10 mouse cellular contexts compared by ENCODE assay signal in the genomic region with DNA sequence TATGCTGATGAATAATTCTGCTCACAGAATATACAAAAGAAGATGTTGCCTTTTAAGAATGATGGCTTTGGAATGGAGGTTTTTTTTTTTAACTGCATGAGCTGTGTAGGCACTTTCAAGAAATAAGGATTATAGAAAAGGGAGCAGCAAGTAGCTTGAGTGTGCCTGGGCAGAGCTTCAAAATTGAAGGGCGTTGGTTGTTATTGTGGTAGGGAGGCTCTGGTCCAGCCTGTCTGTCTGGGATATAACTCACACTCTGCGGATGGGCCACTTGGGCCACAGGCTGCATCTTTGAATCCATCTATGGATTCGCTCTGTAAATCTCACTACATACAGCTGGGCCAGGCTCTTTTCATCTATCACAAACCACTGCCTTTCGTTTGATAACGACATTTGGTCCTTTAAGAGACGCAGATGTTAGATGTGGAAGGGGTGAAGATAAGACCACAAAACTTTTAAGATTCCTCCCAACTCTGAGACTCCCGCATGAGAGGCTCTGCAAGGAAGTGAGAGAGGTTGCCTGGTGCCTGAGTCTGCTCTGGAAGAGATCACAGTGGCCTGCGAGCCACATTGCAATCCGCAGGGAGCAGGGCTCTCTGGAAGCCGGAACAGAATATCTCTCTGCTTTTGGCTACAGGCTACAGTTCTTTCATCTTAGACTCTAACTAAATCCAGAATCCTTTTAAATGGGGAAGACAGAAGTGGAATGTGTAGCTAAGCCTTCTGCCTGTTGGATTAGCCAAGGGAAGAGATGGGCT.
DNase-seq lines count a peak whose midpoint lies in the region; ATAC-seq lines count a peak whose summit lies in the region.
"Had no signal": no experiment of that assay in that cellular context is flagged by ENCODE, and none has a peak within 500 bp of the region (broad histone marks: within the 10 kb centered on the region; RNA-seq: fewer than 3 reads in every experiment).

No protein-coding gene starts in this region.

- ATAC-seq in forebrain, embryonic 11.5 days (replicated peaks; ENCODE audit: low FRiP score): no peak
- ATAC-seq in forebrain, embryonic 12.5 days (ENCODE audit: low FRiP score): no peak
- ATAC-seq in embryonic facial prominence, embryonic 13.5 days (ENCODE audit: insufficient number of reproducible peaks, insufficient read depth, low FRiP score, low TSS enrichment, low read depth): no peak
- no peak; the same call in 1 of the 2 replicates for ATAC-seq in heart, embryonic 14.5 days (ENCODE audit: insufficient number of reproducible peaks, insufficient read depth, low FRiP score, low read depth)
- ATAC-seq in midbrain, embryonic 14.5 days (ENCODE audit: low FRiP score, low TSS enrichment): no peak
- ATAC-seq in activated CD4-positive, CD25-positive, alpha-beta regulatory T cell, adult 4 months: no peak

- H3K4me3 ChIP-seq in forebrain, embryonic 11.5 days (ENCODE audit: low read depth, low read length): no peak overlapping the region
- H3K4me3 ChIP-seq in forebrain, embryonic 12.5 days (replicated peaks): no peak overlapping the region
- H3K4me3 ChIP-seq in embryonic facial prominence, embryonic 13.5 days: no peak overlapping the region
- no peak overlapping the region for H3K4me3 ChIP-seq in heart, embryonic 14.5 days (ENCODE audit: control insufficient read depth in 1 of 2, insufficient read depth in 1 of 2, low read depth in 1 of 2, low read length in 2 of 2)
- H3K4me3 ChIP-seq in midbrain, embryonic 14.5 days (replicated peaks; ENCODE audit: low read depth, low read length): no peak overlapping the region

- WGBS in forebrain, embryonic 11.5 days: 85% methylated on average over 10 of the region's 10 CpGs
- 84% methylated on average over 10 of the region's 10 CpGs for WGBS in forebrain, embryonic 12.5 days
- WGBS in embryonic facial prominence, embryonic 13.5 days: 46% methylated on average over 10 of the region's 10 CpGs
- 48% methylated on average over 10 of the region's 10 CpGs for WGBS in heart, embryonic 14.5 days
- 84% methylated on average over 10 of the region's 10 CpGs for WGBS in midbrain, embryonic 14.5 days

- DNase-seq in forebrain, embryonic 11.5 days (ENCODE audit: low spot score): peak; percentile 37
- no peak for DNase-seq in midbrain, embryonic 14.5 days
- DNase-seq in thymus, adult 18-20 months: no peak
- DNase-seq in adrenal gland, adult 18-20 months (ENCODE audit: low spot score in 2 of 2): no peak
- DNase-seq: cerebellum, postnatal 25 days had no signal

- no peak overlapping the region for H3K9ac ChIP-seq in forebrain, embryonic 11.5 days (ENCODE audit: low read length)
- H3K9ac ChIP-seq in forebrain, embryonic 12.5 days: no peak overlapping the region
- H3K9ac ChIP-seq in embryonic facial prominence, embryonic 13.5 days: no peak overlapping the region
- no peak overlapping the region for H3K9ac ChIP-seq in heart, embryonic 14.5 days (ENCODE audit: low read length)
- H3K9ac ChIP-seq in midbrain, embryonic 14.5 days (replicated peaks; ENCODE audit: low read length): no peak overlapping the region

- H3K27ac ChIP-seq in forebrain, embryonic 11.5 days (ENCODE audit: low read depth, low read length): no peak overlapping the region
- H3K27ac ChIP-seq in forebrain, embryonic 12.5 days: no peak overlapping the region
- peak overlapping the region; percentile 87 for H3K27ac ChIP-seq in embryonic facial prominence, embryonic 13.5 days
- peak overlapping the region; percentile 39 to 48 for H3K27ac ChIP-seq in heart, embryonic 14.5 days (replicated peaks in 1 of 2; ENCODE audit: control insufficient read depth in 1 of 2, insufficient read depth in 1 of 2, low read depth in 2 of 2, low read length in 2 of 2)
- 0 out of 2 replicates have a peak overlapping the region, but pooled peaks have one; percentile 26 for H3K27ac ChIP-seq in midbrain, embryonic 14.5 days (replicated peaks; ENCODE audit: low read depth, low read length)
- H3K27ac ChIP-seq: macrophage had no signal

- H3K36me3 ChIP-seq in forebrain, embryonic 11.5 days (ENCODE audit: control insufficient read depth, insufficient read depth, low read length): no peaks in the 10 kb centered on the region
- H3K36me3 ChIP-seq in forebrain, embryonic 12.5 days (replicated peaks): no peaks in the 10 kb centered on the region
- H3K36me3 ChIP-seq in embryonic facial prominence, embryonic 13.5 days: no peaks in the 10 kb centered on the region
- no peaks in the 10 kb centered on the region for H3K36me3 ChIP-seq in heart, embryonic 14.5 days (ENCODE audit: control insufficient read depth, insufficient read depth, low read length)
- no peaks in the 10 kb centered on the region for H3K36me3 ChIP-seq in midbrain, embryonic 14.5 days (ENCODE audit: control insufficient read depth, insufficient read depth, low read length)

- no peaks in the 10 kb centered on the region for H3K27me3 ChIP-seq in forebrain, embryonic 11.5 days (ENCODE audit: control insufficient read depth, insufficient read depth, low read length)
- H3K27me3 ChIP-seq in forebrain, embryonic 12.5 days: no peaks in the 10 kb centered on the region
- H3K27me3 ChIP-seq in embryonic facial prominence, embryonic 13.5 days: no peaks in the 10 kb centered on the region
- H3K27me3 ChIP-seq in heart, embryonic 14.5 days (ENCODE audit: control insufficient read depth, insufficient read depth, low read length): no peaks in the 10 kb centered on the region
- no peaks in the 10 kb centered on the region for H3K27me3 ChIP-seq in midbrain, embryonic 14.5 days (ENCODE audit: control insufficient read depth, insufficient read depth, low read length)

- H3K9me3 ChIP-seq in forebrain, embryonic 11.5 days (ENCODE audit: control insufficient read depth, low read length): no peaks in the 10 kb centered on the region
- no peaks in the 10 kb centered on the region for H3K9me3 ChIP-seq in forebrain, embryonic 12.5 days
- H3K9me3 ChIP-seq in embryonic facial prominence, embryonic 13.5 days: no peaks in the 10 kb centered on the region
- H3K9me3 ChIP-seq in heart, embryonic 14.5 days (ENCODE audit: control insufficient read depth, low read length): no peaks in the 10 kb centered on the region
- no peaks in the 10 kb centered on the region for H3K9me3 ChIP-seq in midbrain, embryonic 14.5 days (ENCODE audit: control insufficient read depth, low read length)

- no peak overlapping the region for H3K4me2 ChIP-seq in forebrain, embryonic 11.5 days (ENCODE audit: low read depth, low read length, severe bottlenecking)
- H3K4me2 ChIP-seq in forebrain, embryonic 12.5 days: no peak overlapping the region
- no peak overlapping the region for H3K4me2 ChIP-seq in embryonic facial prominence, embryonic 13.5 days
- H3K4me2 ChIP-seq in heart, embryonic 14.5 days (ENCODE audit: low read length): no peak overlapping the region
- H3K4me2 ChIP-seq in midbrain, embryonic 14.5 days (ENCODE audit: low read length): no peak overlapping the region

- H3K4me1 ChIP-seq in forebrain, embryonic 11.5 days (replicated peaks; ENCODE audit: control insufficient read depth, insufficient read depth, low read length): no peaks in the 10 kb centered on the region
- peaks cover under 1% of the 10 kb centered on the region for H3K4me1 ChIP-seq in forebrain, embryonic 12.5 days
- H3K4me1 ChIP-seq in embryonic facial prominence, embryonic 13.5 days: peaks cover 22% of the 10 kb centered on the region
- H3K4me1 ChIP-seq in heart, embryonic 14.5 days (ENCODE audit: control insufficient read depth in 2 of 2, insufficient read depth in 2 of 2, low read length in 2 of 2): peaks cover 9% of the 10 kb centered on the region in 2 experiments
- peaks cover 3% of the 10 kb centered on the region for H3K4me1 ChIP-seq in midbrain, embryonic 14.5 days (ENCODE audit: control insufficient read depth, insufficient read depth, low read length)

Comparison
In these comparisons a context has a peak if more than half of its experiments do, and no peak if none do; other contexts are left out.
1. H3K27ac ChIP-seq: peak in embryonic facial prominence, embryonic 13.5 days (single experiment), heart, embryonic 14.5 days (2 of 2) and midbrain, embryonic 14.5 days (single experiment); none in forebrain, embryonic 11.5 days (single experiment) and forebrain, embryonic 12.5 days (single experiment).